Mouse (Mus musculus): ENCODE measurements around the gene Bcl7b.

DNA sequence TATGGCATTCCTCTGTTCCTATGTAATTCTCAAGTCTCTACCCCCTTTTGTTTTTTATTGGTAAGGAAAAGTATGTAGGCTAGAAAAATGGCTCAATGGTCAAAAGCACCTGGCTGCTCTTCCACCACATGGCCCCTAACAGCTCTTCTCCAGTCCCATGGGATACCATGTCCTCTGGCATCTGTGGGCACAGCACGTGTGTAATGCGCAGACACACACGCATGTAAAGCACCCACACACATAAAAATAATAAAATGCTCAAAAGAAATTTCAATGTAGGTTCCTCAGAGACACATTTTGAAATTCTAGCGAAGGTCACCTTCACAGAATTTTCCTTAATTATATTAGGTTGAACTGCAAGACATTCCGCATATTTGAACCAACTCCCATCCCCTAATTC is 1.4 kb downstream of the Bcl7b start:
- TF ChIP-seq CTCF (IDR thresholded peaks at IDR 0.05) (no peak), POLR2A (IDR thresholded peaks at IDR 0.05; ENCODE audit: insufficient read depth, low read depth, low read length) (no peak), EP300 (IDR thresholded peaks at IDR 0.05; ENCODE audit: insufficient read depth, low read depth, low read length) (no peak)

Data from heart, adult 2 months (tissue).